Mouse (Mus musculus): Measurements from ENCODE around the gene Jtb. TPM values are rescaled to one million over a fixed set of nuclear protein-coding genes. Genes with fewer than 3 reads are reported as not detected.
"Not testable (repeated sequence)": the region's sequence is repeated elsewhere in the genome, so short reads cannot be mapped to it uniquely, and the experiment has no call there.

Gene Jtb
- polyA plus RNA-seq, 1 experiment = 39.9 TPM

GRCm38 (mm10) chr3:90247960-90248745 is 16.8 kb downstream of the Jtb start, which contains the start of gene Slc39a1:
Gene Slc39a1, plus strand, starts transcription at chr3:90248172.
- TF ChIP-seq CEBPB (IDR thresholded peaks at IDR 0.05; ENCODE audit: insufficient read depth, poor library complexity, severe bottlenecking) (no peak), MYOG (IDR thresholded peaks at IDR 0.05; ENCODE audit: control insufficient read depth in 1 of 3, insufficient read depth in 1 of 3, insufficient read length in 2 of 3, low read depth in 2 of 3) (no peak), POLR2AphosphoS2 (IDR thresholded peaks at IDR 0.05; ENCODE audit: insufficient read length, low read depth) (peak; percentile 70), MAX (IDR thresholded peaks at IDR 0.05; ENCODE audit: low read depth) (no peak), POLR2A (IDR thresholded peaks at IDR 0.05; ENCODE audit: insufficient read length, low read depth) (peak; percentile 66), SRF (IDR thresholded peaks at IDR 0.05; ENCODE audit: control insufficient read depth, insufficient read length, low read depth) (no peak), E2F4 (IDR thresholded peaks at IDR 0.05; ENCODE audit: insufficient read depth) (no peak), REST (IDR thresholded peaks at IDR 0.05; ENCODE audit: insufficient read depth, insufficient read length) (no peak)
- peak within 1 kb of the TSS; percentile 79 for H3K4me2 ChIP-seq (ENCODE audit: low read depth)
- H3K36me3 ChIP-seq (ENCODE audit: control insufficient read depth, insufficient read depth) = peaks cover 9% of the 10 kb centered on the region
- H3ac ChIP-seq (ENCODE audit: control insufficient read depth, insufficient read length) = peak within 1 kb of the TSS; percentile 7
- peaks cover 13% of the 10 kb centered on the region for H3K79me2 ChIP-seq (ENCODE audit: control insufficient read depth, insufficient read depth)
- H3K27me3 ChIP-seq (ENCODE audit: control insufficient read depth, insufficient read depth, insufficient read length) = no peaks in the 10 kb centered on the region
- peak within 1 kb of the TSS; percentile 85 for H3K4me3 ChIP-seq

DNA sequence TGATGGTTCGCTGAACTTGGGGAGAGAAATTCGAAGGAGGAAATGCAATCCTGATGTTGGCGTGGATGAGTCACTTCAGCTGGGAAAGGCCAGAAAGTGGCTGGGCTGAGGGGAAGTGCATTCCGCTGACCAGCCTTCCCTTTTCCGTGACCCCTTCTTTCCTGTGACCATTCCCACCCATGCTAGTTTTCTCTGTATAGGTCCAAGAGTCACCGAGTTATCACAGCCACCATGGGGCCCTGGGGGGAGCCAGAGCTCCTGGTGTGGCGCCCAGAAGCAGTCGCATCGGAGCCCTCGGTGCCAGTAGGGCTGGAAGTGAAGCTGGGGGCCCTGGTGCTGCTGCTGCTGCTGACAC is 17.3 kb downstream of the Jtb start:
- H3K4me2 ChIP-seq (ENCODE audit: low read depth) = peak overlapping the region; percentile 73
- H3K36me3 ChIP-seq (ENCODE audit: control insufficient read depth, insufficient read depth) = peaks cover 9% of the 10 kb centered on the region
- TF ChIP-seq E2F4 (IDR thresholded peaks at IDR 0.05; ENCODE audit: insufficient read depth) (no peak), POLR2AphosphoS2 (IDR thresholded peaks at IDR 0.05; ENCODE audit: insufficient read length, low read depth) (peak; percentile 15)
- no peaks in the 10 kb centered on the region for H3K27me3 ChIP-seq (ENCODE audit: control insufficient read depth, insufficient read depth, insufficient read length)
- H3K4me3 ChIP-seq = peak overlapping the region; percentile 85
- H3K79me2 ChIP-seq (ENCODE audit: control insufficient read depth, insufficient read depth) = peaks cover 13% of the 10 kb centered on the region
- H3ac ChIP-seq (ENCODE audit: control insufficient read depth, insufficient read length) = peak overlapping the region; percentile 7

DNA sequence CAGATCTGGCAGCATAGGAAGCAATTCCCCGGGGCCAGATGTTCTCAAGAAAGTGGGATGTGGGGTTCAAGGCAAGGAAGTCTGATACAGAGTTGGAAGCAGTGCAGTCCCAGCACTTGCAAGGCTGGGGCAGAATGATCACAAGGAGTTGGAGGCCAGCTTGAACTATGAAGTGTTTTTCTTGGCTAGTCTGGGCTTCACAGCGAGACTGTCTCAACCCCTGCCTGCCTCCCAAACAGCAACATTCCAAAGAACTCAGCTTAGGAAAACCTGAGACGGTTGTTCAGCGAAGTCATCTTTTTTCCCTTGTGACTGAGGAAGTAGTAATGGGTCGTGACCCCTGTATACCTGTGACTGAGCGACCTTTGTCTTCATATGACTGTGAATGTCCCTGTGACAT is 19.4 kb downstream of the Jtb start:
- Histone ChIP-seq H3K4me3 (no peak overlapping the region), H3K27me3 (ENCODE audit: control insufficient read depth, insufficient read depth, insufficient read length) (no peaks in the 10 kb centered on the region), H3ac (ENCODE audit: control insufficient read depth, insufficient read length) (no peak overlapping the region), H3K4me2 (ENCODE audit: low read depth) (no peak overlapping the region), H3K79me2 (ENCODE audit: control insufficient read depth, insufficient read depth) (peaks cover 26% of the 10 kb centered on the region), H3K36me3 (ENCODE audit: control insufficient read depth, insufficient read depth) (peaks cover 9% of the 10 kb centered on the region)
- TF ChIP-seq MYOD1 (IDR thresholded peaks at IDR 0.05; ENCODE audit: control insufficient read depth in 1 of 3, insufficient read length in 2 of 3, low read depth in 2 of 3) (no peak), POLR2AphosphoS2 (IDR thresholded peaks at IDR 0.05; ENCODE audit: insufficient read length, low read depth) (no peak), CEBPB (IDR thresholded peaks at IDR 0.05; ENCODE audit: insufficient read depth, poor library complexity, severe bottlenecking) (no peak), MAX (IDR thresholded peaks at IDR 0.05; ENCODE audit: low read depth) (no peak), TCF12 (IDR thresholded peaks at IDR 0.05; ENCODE audit: insufficient read depth, poor library complexity, severe bottlenecking) (no peak), REST (IDR thresholded peaks at IDR 0.05; ENCODE audit: insufficient read depth, insufficient read length) (no peak)

DNA sequence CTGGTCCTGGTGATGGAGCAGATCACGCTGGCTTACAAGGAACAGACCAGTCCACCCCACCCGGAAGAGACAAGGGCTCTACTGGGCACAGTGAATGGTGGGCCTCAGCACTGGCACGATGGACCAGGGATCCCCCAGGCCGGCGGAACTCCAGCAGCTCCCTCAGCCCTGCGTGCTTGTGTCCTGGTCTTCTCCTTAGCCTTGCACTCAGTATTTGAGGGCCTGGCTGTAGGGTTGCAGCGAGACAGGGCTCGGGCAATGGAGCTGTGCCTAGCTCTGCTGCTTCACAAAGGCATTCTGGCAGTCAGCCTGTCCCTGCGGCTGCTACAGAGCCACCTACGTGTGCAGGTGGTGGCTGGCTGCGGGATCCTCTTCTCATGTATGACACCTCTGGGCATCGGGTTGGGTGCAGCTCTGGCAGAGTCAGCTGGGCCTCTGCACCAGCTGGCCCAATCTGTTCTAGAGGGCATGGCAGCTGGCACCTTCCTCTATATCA is 20.4 kb downstream of the Jtb start:
- H3K36me3 ChIP-seq (ENCODE audit: control insufficient read depth, insufficient read depth); H3K4me2 ChIP-seq (ENCODE audit: low read depth); H3K27me3 ChIP-seq (ENCODE audit: control insufficient read depth, insufficient read depth, insufficient read length); H3ac ChIP-seq (ENCODE audit: control insufficient read depth, insufficient read length); H3K4me3 ChIP-seq: not testable (repeated sequence)
- peaks cover 36% of the 10 kb centered on the region for H3K79me2 ChIP-seq (ENCODE audit: control insufficient read depth, insufficient read depth)

- not testable (repeated sequence) for H3K4me3 ChIP-seq; H3K4me2 ChIP-seq (ENCODE audit: low read depth); H3K27me3 ChIP-seq (ENCODE audit: control insufficient read depth, insufficient read depth, insufficient read length); H3ac ChIP-seq (ENCODE audit: control insufficient read depth, insufficient read length)
- Histone ChIP-seq H3K79me2 (ENCODE audit: control insufficient read depth, insufficient read depth) (peaks cover 42% of the 10 kb centered on the region), H3K36me3 (ENCODE audit: control insufficient read depth, insufficient read depth) (peaks cover 13% of the 10 kb centered on the region)
Measured at GRCm38 (mm10) chr3:90252659-90253058, 21.3 kb downstream of the Jtb start.

- H3K4me2 ChIP-seq (ENCODE audit: low read depth) = peak overlapping the region; percentile 65
- H3K27me3 ChIP-seq (ENCODE audit: control insufficient read depth, insufficient read depth, insufficient read length) = not testable (repeated sequence)
Measured at GRCm38 (mm10) chr3:90253174-90253573, 21.8 kb downstream of the Jtb start.

More at GRCm38 (mm10) chr3:90253174-90253573, 21.8 kb downstream of the Jtb start:
- H3K4me3 ChIP-seq = peak overlapping the region; percentile 83
- not testable (repeated sequence) for H3ac ChIP-seq (ENCODE audit: control insufficient read depth, insufficient read length)
- H3K79me2 ChIP-seq (ENCODE audit: control insufficient read depth, insufficient read depth) = peaks cover 46% of the 10 kb centered on the region
- H3K36me3 ChIP-seq (ENCODE audit: control insufficient read depth, insufficient read depth) = peaks cover 15% of the 10 kb centered on the region

All from myocyte (in vitro differentiated cells).